In the genomic region with DNA sequence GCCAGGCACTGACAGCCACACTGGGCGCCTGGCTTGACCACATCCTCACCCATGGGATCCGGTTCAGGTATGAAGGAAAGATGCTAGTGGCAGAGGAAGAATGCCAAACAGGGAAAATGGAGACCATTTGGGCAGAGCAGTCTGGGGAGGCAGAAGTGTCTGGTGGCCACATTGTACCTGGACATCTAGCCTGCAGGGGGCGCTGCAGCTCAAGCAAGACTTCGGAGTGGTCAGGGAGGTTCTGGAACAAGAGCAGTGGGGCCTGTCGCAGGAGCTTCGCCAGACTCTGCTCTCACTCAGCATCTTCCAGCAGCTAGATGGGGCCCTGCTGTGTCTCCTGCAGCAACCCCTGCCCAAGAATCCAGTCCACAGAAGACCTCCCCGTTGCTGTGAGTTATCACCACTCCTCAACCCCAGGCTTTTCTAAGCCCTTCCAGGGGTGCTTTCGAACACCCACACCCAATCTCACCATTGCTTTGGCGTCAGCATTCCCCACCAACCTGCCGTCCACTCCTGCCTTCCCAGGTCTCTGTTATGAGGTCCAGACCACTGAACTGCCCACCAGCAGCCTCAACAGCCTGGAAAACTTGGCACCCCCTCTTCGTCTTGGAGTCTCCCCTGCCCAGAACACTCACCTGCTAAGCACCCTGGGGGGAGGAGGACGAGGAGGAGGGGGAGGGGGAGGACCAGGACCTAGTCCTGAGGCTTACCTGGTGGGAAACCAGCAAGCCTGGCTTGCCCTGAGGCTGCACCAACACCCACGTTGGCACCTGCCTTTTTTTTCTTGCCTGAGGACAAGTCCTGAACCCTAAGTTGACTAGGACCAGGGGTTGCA, we compare ENCODE assay signal across 1 mouse cellular context.
TF ChIP-seq lines count a peak whose summit lies in the region.

No protein-coding gene starts in this region.

TF ChIP-seq in MEL, 35 proteins besides CTCF, POLR2A, EP300 and RAD21 (continued from another document):
- TF ChIP-seq MEF2A (IDR thresholded peaks at IDR 0.05; ENCODE audit: extremely low read depth, insufficient replicate concordance, low read depth, low read length, poor library complexity, severe bottlenecking) (0 out of 2 replicates have a peak, but pooled peaks have one; percentile 11), POLR2AphosphoS2 (IDR thresholded peaks at IDR 0.05; ENCODE audit: low read length) (no peak), ZC3H11A (IDR thresholded peaks at IDR 0.05; ENCODE audit: low read depth, low read length) (peak; percentile 49; the same call in 1 of the 2 replicates), MYB (IDR thresholded peaks at IDR 0.05; ENCODE audit: low read depth, low read length) (no peak), JUND (IDR thresholded peaks at IDR 0.05; ENCODE audit: low read depth, low read length) (no peak), SIN3A (IDR thresholded peaks at IDR 0.05; ENCODE audit: low read length) (0 out of 2 replicates have a peak, but pooled peaks have one; percentile 32), GATA1 (IDR thresholded peaks at IDR 0.05; ENCODE audit: low read depth, low read length) (no peak), TAL1 (IDR thresholded peaks at IDR 0.05; ENCODE audit: low read length) (no peak), UBTF (IDR thresholded peaks at IDR 0.05; ENCODE audit: borderline replicate concordance, insufficient read depth, low read depth, low read length) (no peak), SMC3 (IDR thresholded peaks at IDR 0.05; ENCODE audit: low read depth, low read length) (peak; percentile 64), ZKSCAN1 (IDR thresholded peaks at IDR 0.05; ENCODE audit: low read depth, low read length) (no peak), POLR2AphosphoS5 (IDR thresholded peaks at IDR 0.05; ENCODE audit: borderline replicate concordance, low read depth, low read length) (no peak), MAZ (IDR thresholded peaks at IDR 0.05; ENCODE audit: low read depth, low read length) (no peak; the same call in 1 of the 2 replicates), TBP (IDR thresholded peaks at IDR 0.05; ENCODE audit: low read depth, low read length) (no peak), MYC (IDR thresholded peaks at IDR 0.05; ENCODE audit: low read depth, low read length) (no peak), GABPA (IDR thresholded peaks at IDR 0.05; ENCODE audit: low read depth, low read length) (no peak), MAX (IDR thresholded peaks at IDR 0.05; ENCODE audit: low read length) (0 out of 2 replicates have a peak, but pooled peaks have one; percentile 14), USF1 (IDR thresholded peaks at IDR 0.05; ENCODE audit: low read depth, low read length) (no peak), NRF1 (IDR thresholded peaks at IDR 0.05; ENCODE audit: insufficient read depth, low read depth, low read length, poor library complexity, severe bottlenecking) (no peak), USF2 (IDR thresholded peaks at IDR 0.05; ENCODE audit: borderline replicate concordance in 1 of 2, insufficient read depth in 1 of 2, low read depth in 1 of 2, low read length in 2 of 2) (no peak), BHLHE40 (IDR thresholded peaks at IDR 0.05; ENCODE audit: borderline replicate concordance, low read depth, low read length) (no peak), MXI1 (IDR thresholded peaks at IDR 0.05; ENCODE audit: low read depth, low read length) (peak; percentile 5; the same call in 1 of the 2 replicates), KAT2A (conservative IDR thresholded peaks at IDR 0.05; ENCODE audit: low read depth, low read length) (no peak), ELF1 (IDR thresholded peaks at IDR 0.05; ENCODE audit: low read depth, low read length) (no peak), RCOR1 (IDR thresholded peaks at IDR 0.05; ENCODE audit: low read depth, low read length) (no peak), ETS1 (IDR thresholded peaks at IDR 0.05; ENCODE audit: low read depth, low read length) (no peak)
